Mouse (Mus musculus) CH12.LX (cell line): ENCODE measurements at regions not wholly inside any gene's neighbourhood (a gene's known extent, or its start where the extent isn't known, plus 50 kb on each side); places are given as distances from the start of the nearest gene placed in this dataset.

Experiments used
- DNase-seq: peaks from one replicate; pipeline ENCODE4 v3.0.0-alpha.2; 2013; ENCODE audit errors: extremely low read depth
- H3K27ac ChIP-seq: 2 replicates; pipeline ENCODE4 v1.5.1; 2012; ENCODE audit warnings: low read depth, mild to moderate bottlenecking, control low read depth, moderate library complexity; ENCODE audit not compliant: insufficient read depth
- H3K27me3 ChIP-seq: replicated peaks from 2 replicates; pipeline ENCODE3; 2012; ENCODE audit warnings: inconsistent platforms
- H3K36me3 ChIP-seq, 2 experiments: replicated peaks in 1 of 2; 2 replicates each; pipeline versions ENCODE3 to v1.6.1; 2012; ENCODE audit warnings: inconsistent platforms in 1 of 2, low read length in 1 of 2, mild to moderate bottlenecking in 1 of 2, mixed read lengths in 1 of 2, moderate library complexity in 1 of 2; ENCODE audit not compliant: control insufficient read depth in 1 of 2, insufficient read depth in 1 of 2
- H3K4me1 ChIP-seq, 2 experiments: 2 replicates each; pipeline ENCODE4 v1.6.1; 2012; ENCODE audit warnings: inconsistent platforms in 1 of 2, moderate library complexity in 1 of 2; ENCODE audit not compliant: insufficient read depth in 2 of 2, control insufficient read depth in 1 of 2
- H3K4me2 ChIP-seq: 2 replicates; pipeline ENCODE4 v1.6.1; 2012; ENCODE audit warnings: low read depth, mild to moderate bottlenecking, control low read depth; ENCODE audit not compliant: poor library complexity, insufficient read depth, severe bottlenecking
- H3K4me3 ChIP-seq, 3 experiments: fragments of 150-350 bp in 1 of 3; sonication (generic) in 1 of 3; replicated peaks in 1 of 3; 2 replicates each; pipeline versions ENCODE3 to v1.5.1; 2011 to 2012; ENCODE audit warnings: low read depth in 2 of 3, low read length in 2 of 3, mild to moderate bottlenecking in 2 of 3, moderate library complexity in 2 of 3, control low read depth in 1 of 3, improper control_type of control experiment in 1 of 3, inconsistent platforms in 1 of 3, mixed read lengths in 1 of 3; ENCODE audit not compliant: poor library complexity in 1 of 3
- H3K79me2 ChIP-seq: replicated peaks from 2 replicates; pipeline ENCODE4 v1.6.1; 2012; ENCODE audit warnings: mild to moderate bottlenecking, moderate library complexity; ENCODE audit not compliant: control insufficient read depth, poor library complexity, insufficient read depth, severe bottlenecking; ENCODE audit errors: extremely low read depth
- H3K9ac ChIP-seq: 2 replicates; pipeline ENCODE4 v1.6.1; 2012; ENCODE audit warnings: low read depth, mild to moderate bottlenecking, control low read depth, moderate library complexity; ENCODE audit not compliant: insufficient read depth
- H3K9me3 ChIP-seq: replicated peaks from 2 replicates; pipeline ENCODE3; 2012; ENCODE audit warnings: low read length, inconsistent platforms, mixed read lengths
- BHLHE40 ChIP-seq: IDR thresholded peaks from 2 replicates; pipeline ENCODE4 v1.6.1; 2011; ENCODE audit warnings: mild to moderate bottlenecking, low read depth, low read length, improper control_type of control experiment
- CHD2 ChIP-seq: IDR thresholded peaks from 2 replicates; pipeline ENCODE4 v1.6.1; 2011; ENCODE audit warnings: low read length, improper control_type of control experiment
- CTCF ChIP-seq, 2 experiments: IDR thresholded peaks in 1 of 2; conservative IDR thresholded peaks in 1 of 2; 2 replicates each; pipeline ENCODE4 v1.5.1; 2011 to 2012; ENCODE audit warnings: low read depth in 2 of 2, low read length in 2 of 2, improper control_type of control experiment in 1 of 2, inconsistent platforms in 1 of 2, mild to moderate bottlenecking in 1 of 2, moderate library complexity in 1 of 2
- ELF1 ChIP-seq: IDR thresholded peaks from 2 replicates; pipeline ENCODE4 v1.6.1; 2014; ENCODE audit warnings: low read depth, mild to moderate bottlenecking, inconsistent platforms, low read length, improper control_type of control experiment
- EP300 ChIP-seq: IDR thresholded peaks from 2 replicates; pipeline ENCODE4 v1.6.1; 2011; ENCODE audit warnings: low read length, improper control_type of control experiment
- IRF4 ChIP-seq: IDR thresholded peaks from 2 replicates; pipeline ENCODE4 v1.6.1; 2014; ENCODE audit warnings: low read depth, mild to moderate bottlenecking, inconsistent platforms, low read length, improper control_type of control experiment
- MAFK ChIP-seq: IDR thresholded peaks from 2 replicates; pipeline ENCODE4 v1.6.1; 2011; ENCODE audit warnings: low read length, improper control_type of control experiment; ENCODE audit not compliant: insufficient replicate concordance
- MAZ ChIP-seq: IDR thresholded peaks from 2 replicates; pipeline ENCODE4 v1.6.1; 2012; ENCODE audit warnings: low read depth, mild to moderate bottlenecking, inconsistent platforms, low read length, improper control_type of control experiment, moderate library complexity
- MEF2A ChIP-seq: IDR thresholded peaks from 2 replicates; pipeline ENCODE4 v1.6.1; 2014; ENCODE audit warnings: low read depth, mild to moderate bottlenecking, inconsistent platforms, low read length, improper control_type of control experiment, borderline replicate concordance
- MYC ChIP-seq: IDR thresholded peaks from 2 replicates; pipeline ENCODE4 v1.6.1; 2011; ENCODE audit warnings: low read depth, mild to moderate bottlenecking, improper control_type of control experiment, low read length
- NELFE ChIP-seq: IDR thresholded peaks from 2 replicates; pipeline ENCODE4 v1.6.1; 2011; ENCODE audit warnings: low read depth, low read length, improper control_type of control experiment
- POLR2AphosphoS2 ChIP-seq: IDR thresholded peaks from 2 replicates; pipeline ENCODE4 v1.6.1; 2011; ENCODE audit warnings: low read depth, low read length, improper control_type of control experiment
- RAD21 ChIP-seq: IDR thresholded peaks from 2 replicates; pipeline ENCODE4 v1.6.1; 2011; ENCODE audit warnings: low read depth, mild to moderate bottlenecking, low read length, improper control_type of control experiment, moderate library complexity
- RCOR1 ChIP-seq: conservative IDR thresholded peaks from 2 replicates; pipeline ENCODE4 v1.6.1; 2012; ENCODE audit warnings: low read depth, mild to moderate bottlenecking, inconsistent platforms, low read length, improper control_type of control experiment
- SIN3A ChIP-seq: IDR thresholded peaks from 2 replicates; pipeline ENCODE4 v1.6.1; 2012; ENCODE audit warnings: low read length, improper control_type of control experiment, inconsistent platforms
- TBP ChIP-seq: conservative IDR thresholded peaks from 2 replicates; pipeline ENCODE4 v1.6.1; 2011; ENCODE audit warnings: low read depth, low read length, improper control_type of control experiment
- TCF12 ChIP-seq: IDR thresholded peaks from 2 replicates; pipeline ENCODE4 v1.6.1; 2014; ENCODE audit warnings: low read depth, mild to moderate bottlenecking, inconsistent platforms, low read length, improper control_type of control experiment
- USF2 ChIP-seq: conservative IDR thresholded peaks from 2 replicates; pipeline ENCODE4 v1.6.1; 2011; ENCODE audit warnings: low read depth, low read length, improper control_type of control experiment
- ZC3H11A ChIP-seq: IDR thresholded peaks from 2 replicates; pipeline ENCODE4 v1.6.1; 2012; ENCODE audit warnings: low read depth, mild to moderate bottlenecking, inconsistent platforms, low read length, improper control_type of control experiment
- ZKSCAN1 ChIP-seq: IDR thresholded peaks from 2 replicates; pipeline ENCODE4 v1.6.1; 2012; ENCODE audit warnings: low read depth, inconsistent platforms, low read length, improper control_type of control experiment, borderline replicate concordance
- ZNF384 ChIP-seq: IDR thresholded peaks from 2 replicates; pipeline ENCODE4 v1.6.1; 2012; ENCODE audit warnings: low read depth, low read length, improper control_type of control experiment, inconsistent platforms
- dilution Hi-C: fragments of 300-500 bp; cut with MboI; formaldehyde crosslinking; loops from 2 replicates; pipeline ENCODE4 v1.14.3; 2020; ENCODE audit warnings: low sequenced_read_pairs; ENCODE audit not compliant: extremely low pct_unique_long_range_greater_than_20kb, extremely low pct_ligation_motif_present
- in situ Hi-C: fragments of 300-500 bp; cut with MboI; formaldehyde crosslinking; loops from 3 replicates; pipeline ENCODE4 v1.14.3; 2019; ENCODE audit warnings: low sequenced_read_pairs, low pct_ligation_motif_present, low pct_unique_long_range_greater_than_20kb, mixed read lengths

DNA sequence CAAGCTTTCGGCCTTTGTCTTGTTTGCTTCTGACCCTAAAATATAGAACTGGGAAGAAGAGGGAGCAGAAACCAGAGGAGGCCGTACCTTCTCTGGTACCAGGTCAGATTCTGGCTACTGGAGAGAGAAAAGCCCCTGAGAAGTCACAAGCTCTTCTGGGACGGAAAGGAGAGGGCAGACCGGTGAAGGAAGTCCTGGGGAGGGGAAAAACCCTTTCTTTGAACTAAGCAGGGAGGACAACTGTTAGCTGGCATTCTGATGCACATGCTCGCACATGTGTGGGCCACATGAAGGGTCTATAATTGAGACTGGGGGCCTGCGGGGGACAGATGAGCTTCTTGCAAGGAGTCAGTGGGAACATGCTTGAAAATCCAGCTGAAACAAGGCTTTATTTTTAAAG lies 137.8 kb downstream of the Zfp36l1 start (continued):
- peak; percentile 15 for TF ChIP-seq RAD21
- TF ChIP-seq CTCF (conservative IDR thresholded peaks at IDR 0.05 in 1 of 2, IDR thresholded peaks at IDR 0.05 in 1 of 2; ENCODE audit: low read depth in 2 of 2, low read length in 2 of 2): no peak
- peak; percentile 64 for TF ChIP-seq ELF1
- peak; percentile 55; the same call in 1 of the 2 replicates for TF ChIP-seq BHLHE40
- TF ChIP-seq USF2: no peak
- TF ChIP-seq MYC: peak; percentile 94
- TF ChIP-seq MEF2A: peak; percentile 87
- TF ChIP-seq IRF4: peak; percentile 71
- peak; percentile 73 for TF ChIP-seq EP300
- TF ChIP-seq, all 38 proteins: peak for 28

DNA sequence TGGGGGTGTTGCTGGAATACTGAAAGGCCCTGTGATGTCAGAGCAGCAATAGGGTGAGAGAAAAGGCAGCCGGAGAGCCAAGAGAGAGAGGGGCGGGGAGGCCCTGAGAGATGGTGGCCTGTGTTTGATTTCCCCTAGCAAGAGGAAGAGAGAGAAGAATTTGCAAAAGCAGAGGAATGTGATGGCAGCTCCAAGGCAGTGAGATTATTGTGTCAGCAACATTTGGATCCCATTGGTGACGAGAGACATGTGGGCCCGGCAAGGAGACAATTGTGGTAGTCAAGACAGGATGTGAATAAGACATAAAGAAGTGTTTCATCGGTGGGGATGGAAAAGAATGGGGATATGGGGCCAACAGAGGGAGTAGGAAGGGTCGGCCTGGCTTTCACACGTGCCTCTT lies 138.3 kb downstream of the Zfp36l1 start:
- H3K27me3 ChIP-seq: no peaks in the 10 kb centered on the region
- H3K9ac ChIP-seq: peak overlapping the region; percentile 44
- TF ChIP-seq NELFE (no peak), ZC3H11A (no peak), ZKSCAN1 (no peak), SIN3A (no peak), MAZ (no peak), TCF12 (no peak), RAD21 (no peak), MAFK (no peak), POLR2AphosphoS2 (no peak), RCOR1 (no peak), CHD2 (no peak), IRF4 (no peak)
- in situ Hi-C loops (loop anchor here (10.0 kb wide), 2 partner anchors 130 to 340 kb away; no protein-coding TSS in a partner anchor), dilution Hi-C loops (no loop called here)
- H3K27ac ChIP-seq: peak overlapping the region; percentile 97
- H3K79me2 ChIP-seq: no peaks in the 10 kb centered on the region
- no peak for DNase-seq
- H3K4me3 ChIP-seq: peak overlapping the region in 2 of 3 experiments; percentile 35 to 40
- H3K4me2 ChIP-seq: peak overlapping the region; percentile 65; the same call in 1 of the 2 replicates
- peaks cover 22 to 67% of the 10 kb centered on the region in 2 experiments for H3K4me1 ChIP-seq
- no peaks in the 10 kb centered on the region for H3K36me3 ChIP-seq
- H3K9me3 ChIP-seq: peaks cover 8% of the 10 kb centered on the region

DNA sequence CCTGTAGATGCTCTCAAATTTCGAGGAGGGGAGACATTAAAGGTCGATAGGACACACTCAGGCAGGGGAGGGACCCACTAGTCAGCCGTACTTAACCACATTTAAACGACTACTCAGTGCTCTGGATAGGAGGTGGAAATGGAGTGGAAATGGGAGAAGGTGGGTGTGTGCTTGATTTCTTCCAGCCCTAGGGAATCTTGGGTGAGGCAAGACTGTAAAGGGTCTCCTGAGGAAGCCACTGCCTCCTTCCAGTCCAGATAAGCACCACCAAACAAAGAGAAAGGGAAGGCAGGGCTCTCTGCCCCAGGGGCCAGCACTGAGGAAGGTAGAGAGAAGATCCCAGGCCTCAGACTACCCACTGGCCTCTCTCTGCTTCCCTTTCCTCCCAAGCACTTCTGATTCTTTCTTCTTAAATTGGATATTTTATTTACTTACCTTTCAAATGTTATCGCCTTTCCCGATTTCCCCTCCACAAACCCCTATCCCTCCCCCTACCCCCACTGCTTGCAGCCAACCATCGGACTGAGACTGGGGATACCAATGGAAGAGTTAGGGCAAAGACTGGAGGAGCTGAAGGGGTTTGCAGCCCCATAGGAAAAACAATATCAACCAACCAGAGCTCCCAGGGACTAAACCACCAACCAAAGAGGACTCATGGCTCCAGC lies 139.1 kb downstream of the Zfp36l1 start:
- Histone ChIP-seq H3K4me2 (no peak overlapping the region), H3K79me2 (no peaks in the 10 kb centered on the region), H3K9me3 (peaks cover 6% of the 10 kb centered on the region), H3K27ac (peak overlapping the region; percentile 97; the same call in 1 of the 2 replicates), H3K9ac (no peak overlapping the region), H3K4me1 (peaks cover 28 to 75% of the 10 kb centered on the region in 2 experiments), H3K27me3 (no peaks in the 10 kb centered on the region), H3K4me3 (no peak overlapping the region), H3K36me3 (no peaks in the 10 kb centered on the region)
- no peak for DNase-seq
- in situ Hi-C loops (loop anchor here (10.0 kb wide), 2 partner anchors 131 to 339 kb away; no protein-coding TSS in a partner anchor), dilution Hi-C loops (no loop called here)
- TF ChIP-seq TBP (no peak), ZNF384 (0 out of 2 replicates have a peak, but pooled peaks have one; percentile 22), IRF4 (no peak)
